Mouse (Mus musculus) spleen, adult 12 weeks (tissue): ENCODE measurements around the gene Ino80.
"Not testable (repeated sequence)": the region's sequence is repeated elsewhere in the genome, so short reads cannot be mapped to it uniquely, and the experiment has no call there.

Experiments
- DNase-seq: peaks from one replicate; pipeline ENCODE4 v3.0.0; 2022; ENCODE audit warnings: low spot score

Gene Ino80

GRCm38 (mm10) chr2:119477571-119478396, at the start of gene Ino80:
Ino80 (minus strand) TSS chr2:119477687.
- DNase-seq = peak; percentile 97

GRCm38 (mm10) chr2:119525422-119525821, 47.9 kb upstream of the Ino80 start:
- DNase-seq = no peak

GRCm38 (mm10) chr2:119523836-119524235, 46.3 kb upstream of the Ino80 start:
- no peak for DNase-seq

GRCm38 (mm10) chr2:119520550-119520949, 43.1 kb upstream of the Ino80 start:
- no peak for DNase-seq

GRCm38 (mm10) chr2:119516811-119517210, 39.3 kb upstream of the Ino80 start:
- no peak for DNase-seq

- no peak for DNase-seq
Measured at GRCm38 (mm10) chr2:119514026-119514522, 36.6 kb upstream of the Ino80 start.

- no peak for DNase-seq
Measured at GRCm38 (mm10) chr2:119512292-119512691, 34.8 kb upstream of the Ino80 start.

GRCm38 (mm10) chr2:119510856-119511255, 33.4 kb upstream of the Ino80 start:
- no peak for DNase-seq

- DNase-seq = not testable (repeated sequence)
Measured at GRCm38 (mm10) chr2:119508518-119508917, 31.0 kb upstream of the Ino80 start.

GRCm38 (mm10) chr2:119507108-119507507, 29.6 kb upstream of the Ino80 start:
- no peak for DNase-seq

- DNase-seq = no peak
Measured at GRCm38 (mm10) chr2:119500965-119501652, 23.6 kb upstream of the Ino80 start.

GRCm38 (mm10) chr2:119498859-119499258, 21.4 kb upstream of the Ino80 start:
- no peak for DNase-seq

- no peak for DNase-seq
Measured at GRCm38 (mm10) chr2:119496082-119496481, 18.6 kb upstream of the Ino80 start.

- no peak for DNase-seq
Measured at GRCm38 (mm10) chr2:119491953-119492352, 14.5 kb upstream of the Ino80 start.

- no peak for DNase-seq
Measured at GRCm38 (mm10) chr2:119486488-119486887, 9.0 kb upstream of the Ino80 start.

- no peak for DNase-seq
Measured at GRCm38 (mm10) chr2:119482307-119482706, 4.8 kb upstream of the Ino80 start.

GRCm38 (mm10) chr2:119478397-119478749, 886 bp upstream of the Ino80 start:
- no peak for DNase-seq

GRCm38 (mm10) chr2:119476621-119477391, 681 bp downstream of the Ino80 start:
- peak; percentile 72 for DNase-seq

- no peak for DNase-seq
Measured at GRCm38 (mm10) chr2:119476166-119476565, 1.3 kb downstream of the Ino80 start.

- DNase-seq = no peak
Measured at GRCm38 (mm10) chr2:119463945-119464344, 13.5 kb downstream of the Ino80 start.

GRCm38 (mm10) chr2:119463114-119463775, 14.2 kb downstream of the Ino80 start:
- no peak for DNase-seq

GRCm38 (mm10) chr2:119461028-119461427, 16.5 kb downstream of the Ino80 start:
- DNase-seq = no peak
